Mouse (Mus musculus) thymus, postnatal 4 days (tissue): ENCODE data around the gene Tmem123.

Experiments
- DNase-seq: peaks from one replicate; pipeline ENCODE4 v3.0.0; 2021

The Tmem123 gene

DNA sequence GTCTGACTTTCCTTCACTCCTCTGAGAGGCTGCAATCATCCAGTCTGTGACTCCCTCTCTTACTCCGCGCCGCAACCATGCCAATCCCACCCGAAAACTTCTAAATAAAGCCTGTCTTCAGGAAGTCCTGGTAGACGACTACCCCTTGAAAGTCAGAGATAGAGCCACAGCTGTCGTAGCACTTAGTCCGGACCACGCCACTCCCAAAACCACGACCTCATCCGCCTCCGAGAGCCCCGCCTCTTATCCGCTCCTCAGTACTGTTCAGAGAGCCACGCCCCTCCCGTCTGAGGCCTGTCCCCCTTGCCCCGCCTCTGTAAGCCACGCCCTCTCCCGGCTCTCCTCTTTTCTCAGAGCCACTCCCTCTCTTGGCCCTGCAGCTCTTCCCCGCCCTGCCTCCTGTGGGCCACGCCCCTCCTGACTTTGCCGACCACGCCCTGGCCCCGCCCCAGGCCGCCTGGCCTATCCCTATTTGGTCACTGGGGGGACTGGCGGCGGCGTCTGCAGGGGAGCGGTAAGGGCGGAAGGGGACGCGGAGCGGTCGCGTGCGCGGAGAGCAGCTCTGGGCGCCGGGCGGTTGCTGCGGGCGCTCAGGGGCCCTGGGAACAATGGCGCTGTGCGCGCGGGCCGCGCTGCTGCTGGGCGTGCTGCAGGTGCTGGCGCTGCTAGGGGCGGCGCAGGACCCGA, at the start of gene Tmem123:
TSS of gene Tmem123 (plus strand) at position 428 of the 687 bp plus-strand sequence.
- DNase-seq = peak; percentile 100

DNA sequence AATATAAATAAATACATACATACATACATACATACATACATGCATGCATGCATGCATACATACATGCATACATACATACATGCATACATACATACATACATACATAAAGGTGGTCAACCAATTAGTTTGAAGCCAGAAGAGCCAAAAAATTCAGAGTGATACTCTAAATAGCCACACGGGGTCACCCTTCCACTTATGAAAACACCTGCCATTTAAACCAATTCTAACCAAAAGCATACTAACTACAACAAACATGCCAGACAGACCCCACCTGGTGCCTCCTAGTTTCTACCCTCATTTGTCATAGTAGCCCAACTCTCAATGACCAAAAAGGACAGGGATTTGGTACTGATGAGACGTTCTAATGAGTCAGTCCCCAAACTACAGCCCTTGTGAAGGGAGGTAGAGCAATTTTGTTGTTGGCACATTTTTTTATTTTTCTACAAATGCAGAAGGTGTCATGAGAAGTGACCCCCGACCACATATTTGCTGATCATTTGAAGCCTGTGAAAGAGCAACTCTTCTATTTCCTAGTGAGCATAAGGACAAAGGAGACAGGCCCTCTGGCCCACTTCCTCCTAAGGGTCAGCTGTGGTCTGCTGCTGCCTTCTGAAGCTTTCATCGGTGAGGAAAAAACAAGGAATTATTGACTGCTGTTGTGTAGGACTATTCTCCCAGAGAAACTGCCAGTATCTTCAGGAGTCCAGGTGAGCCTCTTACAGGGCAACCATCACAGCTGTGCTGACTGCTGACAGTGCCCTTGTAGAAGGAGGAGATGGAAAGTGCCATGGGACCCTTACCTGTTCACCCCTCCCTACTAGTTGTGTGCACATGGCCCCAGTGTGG, 49.6 kb upstream of the Tmem123 start:
- DNase-seq = peak; percentile 44

DNA sequence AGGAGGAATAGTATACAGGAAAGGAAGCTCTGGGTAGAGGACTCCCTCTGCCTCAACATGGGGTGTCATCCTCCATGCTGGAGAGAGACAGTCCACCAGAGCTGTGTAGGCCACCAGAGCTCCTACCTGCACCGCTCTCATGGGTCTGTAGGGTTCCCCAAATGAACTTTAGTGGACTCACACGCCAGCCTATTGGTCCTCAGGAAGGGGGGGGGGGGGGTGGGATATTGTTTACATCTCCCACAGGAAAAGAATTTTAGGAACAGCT, 49.0 kb upstream of the Tmem123 start:
- no peak for DNase-seq

DNA sequence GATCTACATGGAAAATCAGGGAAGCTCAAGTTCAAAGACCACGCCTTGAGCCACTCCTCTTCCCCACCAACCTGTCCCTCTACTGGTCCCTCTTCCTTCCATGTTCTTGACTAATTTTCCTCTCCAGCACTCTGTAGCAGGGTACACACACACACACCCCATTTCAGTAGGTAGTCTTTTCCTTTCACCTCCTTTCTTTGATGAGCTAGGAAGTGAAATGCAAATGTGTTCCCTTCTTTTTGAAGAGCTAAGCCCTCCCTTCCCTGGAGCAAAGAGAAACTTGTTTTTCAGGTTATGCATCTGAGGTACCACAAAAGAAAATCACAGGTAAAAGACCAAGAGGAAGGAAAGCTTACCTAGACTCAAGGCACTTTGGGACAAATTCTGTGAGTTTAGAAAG, 42.3 kb upstream of the Tmem123 start:
- DNase-seq = no peak

DNA sequence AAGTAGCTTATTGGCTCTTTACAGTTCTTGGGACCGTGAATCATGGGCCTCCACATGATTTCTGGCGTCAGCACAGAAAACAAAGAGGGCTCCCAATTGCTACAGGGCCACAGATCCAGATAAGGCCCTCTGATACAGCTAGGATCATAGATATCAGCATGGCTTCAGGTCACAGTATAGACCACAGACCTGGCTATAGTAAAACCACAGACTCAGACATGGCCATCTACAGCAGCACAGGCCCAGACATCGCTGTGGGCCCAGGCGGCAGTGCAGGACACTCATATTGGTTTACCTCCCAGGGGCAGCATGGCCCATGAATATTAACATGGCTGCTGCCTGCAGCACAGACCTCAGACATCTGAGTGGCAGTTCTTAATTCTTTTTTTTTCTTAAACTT, 34.8 kb upstream of the Tmem123 start:
- DNase-seq = no peak

DNA sequence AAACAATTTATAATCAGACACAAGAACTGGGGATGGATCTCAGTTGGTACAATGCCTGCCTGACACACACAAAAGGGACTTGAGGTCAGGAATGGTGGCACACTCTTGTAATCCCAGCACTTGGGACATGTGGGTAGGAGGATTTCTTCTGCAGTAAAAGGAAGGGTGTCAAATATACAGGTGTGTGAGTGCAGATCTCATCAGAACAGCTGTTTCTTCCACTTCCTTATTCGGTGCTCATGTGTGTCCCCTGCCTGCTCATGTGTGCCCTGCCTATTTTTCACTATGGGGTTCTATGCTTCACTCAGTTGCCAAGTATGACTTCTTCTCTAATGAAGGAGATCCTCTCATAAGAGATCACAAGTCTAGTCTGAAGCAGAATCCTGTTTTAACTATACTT, 21.1 kb upstream of the Tmem123 start:
- DNase-seq = no peak

DNA sequence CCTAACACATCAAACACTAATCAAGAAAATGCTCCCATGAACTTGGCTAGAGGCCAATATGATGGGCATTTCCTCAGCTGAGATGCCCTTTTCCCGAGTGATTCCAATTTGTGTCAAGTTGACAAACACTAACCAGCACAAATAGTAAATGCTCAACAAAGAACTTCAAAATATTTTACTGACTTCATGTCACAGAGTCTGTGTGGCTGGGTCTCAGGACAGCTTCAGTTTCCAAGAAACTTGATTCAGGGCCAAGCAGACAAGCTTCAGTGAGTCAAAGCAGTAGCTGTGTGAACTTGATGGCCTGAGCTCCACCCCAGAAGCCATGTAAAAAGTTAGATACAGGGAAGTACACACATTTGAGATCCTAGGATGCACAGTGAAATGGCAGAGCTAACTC, 19.7 kb upstream of the Tmem123 start:
- no peak for DNase-seq

DNA sequence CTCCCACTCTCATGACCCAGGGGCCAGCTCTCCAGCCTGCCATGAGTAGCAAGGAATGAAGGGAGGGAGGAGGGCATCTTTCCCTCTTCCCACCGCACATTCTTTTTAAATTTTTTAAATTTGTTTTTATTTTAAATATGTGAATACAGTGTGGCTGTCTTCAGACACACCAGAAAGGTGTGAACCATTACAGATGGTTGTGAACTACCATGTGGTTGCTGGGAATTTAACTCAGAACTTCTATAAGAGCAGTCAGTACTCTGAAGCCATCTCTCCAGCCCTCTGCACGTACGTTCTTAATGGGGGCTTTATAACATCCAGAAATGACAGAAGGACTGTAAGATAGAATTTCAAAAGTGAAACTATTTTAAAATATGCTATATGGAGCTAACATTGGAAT, 15.0 kb upstream of the Tmem123 start:
- no peak for DNase-seq

DNA sequence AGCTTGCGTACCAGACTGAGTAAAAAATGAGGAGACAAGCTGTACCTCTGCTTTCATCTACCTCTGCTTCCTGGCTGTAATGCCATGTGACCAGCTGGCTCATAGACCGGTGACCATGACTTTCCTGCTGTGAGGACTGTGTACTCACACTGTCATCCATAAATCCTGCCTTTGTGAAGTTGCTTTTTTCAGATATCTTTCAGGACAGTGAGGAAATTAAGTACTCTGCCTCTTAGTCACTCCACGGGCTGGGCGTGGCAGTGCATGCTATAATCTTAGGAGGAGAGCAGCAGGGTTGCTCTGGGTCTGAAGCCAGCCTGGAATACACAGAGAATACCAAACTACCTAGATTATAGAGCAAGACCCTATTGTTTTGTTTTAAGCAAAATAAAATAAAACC, 14.3 kb upstream of the Tmem123 start:
- DNase-seq = no peak

DNA sequence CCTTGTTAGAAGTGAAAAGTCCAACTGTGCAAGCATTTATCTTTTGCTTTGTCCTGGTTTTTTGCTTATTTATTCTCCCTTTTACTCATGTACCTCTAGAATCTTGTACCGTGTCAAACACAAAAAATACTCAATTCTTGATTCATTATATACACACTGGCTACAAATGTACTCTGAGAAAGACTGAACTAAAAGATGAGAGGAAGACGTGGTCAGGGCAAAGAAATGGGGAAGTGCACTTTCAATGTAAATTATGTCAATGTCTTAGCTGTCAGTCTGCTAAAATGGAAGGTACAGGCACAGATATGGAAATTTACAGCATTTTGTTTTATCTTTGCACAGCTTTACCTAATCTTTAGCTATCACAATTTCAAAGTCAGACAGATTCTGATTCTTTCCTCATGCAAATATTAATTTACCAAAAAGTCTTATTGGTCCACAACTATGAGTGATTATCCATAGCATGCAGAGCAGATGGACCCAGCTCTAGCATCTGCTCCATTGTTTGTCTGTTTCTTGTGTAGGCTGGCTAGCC, 7.9 kb upstream of the Tmem123 start:
- no peak for DNase-seq

DNA sequence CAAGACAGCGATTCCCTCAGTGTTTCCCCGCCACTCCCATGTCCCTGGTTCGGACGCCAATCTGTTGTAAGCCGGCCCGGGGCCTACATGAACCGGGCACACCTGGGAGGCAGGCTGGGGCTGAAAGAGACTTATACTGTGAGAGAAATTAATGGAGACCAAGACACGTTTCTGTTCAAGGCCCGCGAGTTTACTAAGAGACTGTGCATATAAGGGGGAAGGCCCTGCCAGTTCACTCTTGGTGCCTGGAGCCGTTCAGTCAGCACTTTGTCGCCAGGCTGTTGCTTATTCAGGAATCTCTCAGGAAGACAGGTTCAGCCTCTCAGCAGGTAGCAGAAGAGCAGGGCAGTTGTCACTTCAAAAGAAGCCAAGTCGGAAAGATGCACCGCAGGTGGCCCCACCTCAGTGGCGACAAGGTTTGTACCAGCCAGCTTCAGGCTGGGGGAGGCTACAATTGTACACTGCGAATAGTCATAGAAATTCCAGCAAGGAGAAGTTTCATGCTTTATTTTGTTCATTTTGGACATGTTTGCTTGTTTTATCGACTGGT, 1.9 kb upstream of the Tmem123 start:
- DNase-seq = no peak

DNA sequence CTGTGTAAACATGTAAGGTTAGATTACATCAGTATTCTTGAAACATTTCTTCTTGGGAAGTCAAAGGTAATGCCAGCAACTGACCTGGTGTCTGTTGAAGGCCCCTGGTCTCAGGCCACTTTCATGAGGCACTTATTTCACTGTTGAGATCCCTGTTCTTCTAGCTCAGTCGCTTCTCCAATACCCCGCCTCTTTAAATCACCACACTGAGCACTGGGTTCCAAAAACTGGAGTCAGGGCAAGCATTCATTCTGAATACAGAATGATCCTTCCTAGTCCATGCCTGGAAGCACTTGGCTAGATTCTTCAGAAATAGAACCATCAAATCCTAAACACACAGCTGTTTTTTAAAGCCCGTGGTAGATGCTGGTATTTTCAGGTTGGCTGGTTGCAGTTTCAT, 1.1 kb upstream of the Tmem123 start:
- no peak for DNase-seq

DNA sequence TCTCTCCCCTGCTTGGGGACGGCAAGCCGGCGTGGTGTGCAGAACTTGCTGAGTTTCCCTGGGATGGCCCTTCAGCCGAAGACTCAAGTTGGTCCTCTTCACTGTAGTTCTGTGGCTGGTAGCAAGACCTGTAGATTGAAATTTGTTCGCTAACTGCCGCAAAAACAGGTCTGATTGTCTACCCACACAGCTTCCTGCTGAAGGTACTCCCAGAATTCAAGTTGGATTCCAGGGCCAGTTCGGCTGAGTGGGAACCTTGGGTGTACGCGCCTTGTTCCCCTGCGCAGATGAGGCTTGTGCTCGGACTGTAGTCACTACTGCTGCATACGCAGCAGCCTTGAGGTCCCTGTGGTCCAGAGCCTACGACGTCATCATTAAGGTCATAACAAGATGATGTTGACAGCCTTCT, 626 bp downstream of the Tmem123 start:
- DNase-seq = no peak

DNA sequence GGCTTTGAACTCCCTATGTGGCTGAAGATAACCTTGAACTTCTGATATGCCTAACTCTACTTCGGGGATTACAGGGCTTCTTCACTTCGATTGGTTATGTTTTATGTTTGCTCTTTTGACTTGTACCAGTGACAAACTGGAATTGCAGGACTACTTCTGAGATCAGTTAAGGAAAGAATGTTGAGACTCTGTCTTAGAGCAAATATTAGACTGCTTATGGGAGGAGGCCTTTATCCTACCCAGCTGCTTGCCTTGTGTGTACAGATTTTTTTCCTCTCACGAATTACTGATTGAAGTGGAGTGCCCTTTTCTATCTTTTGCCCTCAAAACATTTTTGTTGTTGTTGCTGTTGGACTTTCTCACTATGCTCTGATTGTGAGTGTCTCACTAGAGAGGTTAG, 1.4 kb downstream of the Tmem123 start:
- no peak for DNase-seq

DNA sequence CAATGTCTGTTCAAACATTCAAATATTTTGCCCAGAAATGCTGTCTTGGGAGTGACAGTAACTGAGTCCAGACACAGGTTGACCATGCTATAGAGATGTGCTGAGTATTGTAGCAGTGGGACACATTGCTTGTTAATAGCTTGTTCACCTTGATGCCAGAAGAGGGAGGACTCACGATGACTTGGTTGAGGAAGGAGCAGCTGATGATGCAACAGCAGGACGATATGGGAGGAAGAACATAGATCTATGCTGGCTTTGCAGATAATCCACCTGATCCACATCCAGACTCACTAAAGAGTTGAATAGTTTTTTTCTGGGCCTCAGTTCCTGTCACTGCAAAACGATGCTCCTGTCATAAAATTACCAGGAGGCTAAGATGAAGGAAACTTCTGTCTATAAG, 2.7 kb downstream of the Tmem123 start:
- no peak for DNase-seq

DNA sequence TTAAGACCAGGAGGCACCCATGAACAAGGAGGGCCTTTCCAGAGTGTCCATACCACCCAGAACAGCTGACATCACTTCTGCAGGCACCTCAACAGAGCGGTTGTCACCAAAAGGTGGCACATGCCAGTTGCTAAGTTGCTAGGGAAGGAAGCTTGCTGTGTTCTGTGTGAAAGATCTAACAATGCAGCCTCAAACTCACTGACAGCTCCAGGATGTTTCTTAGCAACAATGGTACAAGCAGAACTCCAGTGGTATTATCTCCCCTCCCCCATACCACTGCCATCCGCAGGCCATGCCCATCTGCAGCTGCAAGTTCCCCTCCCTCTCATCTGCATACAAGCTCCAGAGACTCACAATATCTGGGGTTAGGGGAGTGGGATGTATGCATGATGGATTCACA, 3.7 kb downstream of the Tmem123 start:
- DNase-seq = peak; percentile 59

DNA sequence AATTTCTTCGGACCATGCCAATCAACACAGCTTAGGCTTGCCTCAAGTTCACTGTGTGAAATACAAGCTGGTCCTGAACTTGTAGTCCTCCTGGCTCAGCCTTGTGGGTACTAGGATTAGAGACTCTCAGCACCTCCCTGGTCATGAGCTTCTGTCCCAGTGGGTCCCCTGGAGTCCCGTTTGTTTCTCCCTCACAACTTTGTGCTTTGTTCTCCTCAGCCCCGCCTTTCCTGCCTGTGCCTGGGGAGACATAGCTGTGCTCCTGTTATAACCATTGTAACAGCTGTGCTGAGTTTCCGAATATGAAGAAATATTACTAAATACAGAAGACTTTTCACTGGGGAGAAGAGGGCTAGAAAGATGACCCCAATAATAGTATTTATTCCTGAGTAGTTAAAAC, 5.2 kb downstream of the Tmem123 start:
- DNase-seq = peak; percentile 41

DNA sequence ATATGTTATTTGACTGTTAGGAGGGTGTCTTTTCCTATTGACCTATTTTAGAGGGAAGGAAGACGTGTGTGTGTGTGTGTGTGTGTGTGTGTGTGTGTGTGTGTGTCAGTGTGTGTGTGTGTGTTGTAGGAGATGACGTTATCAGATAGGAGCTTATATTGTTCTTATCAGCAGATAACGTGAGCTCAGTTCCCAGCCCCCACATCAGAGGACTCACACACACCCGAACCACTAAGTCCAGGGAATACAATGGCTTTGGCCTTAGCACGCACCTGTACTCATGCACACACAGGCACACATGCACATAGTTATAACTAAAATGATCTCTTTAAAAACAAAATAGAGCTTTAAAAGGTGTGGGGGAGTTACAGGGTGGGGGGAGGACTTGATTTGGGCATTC, 5.7 kb downstream of the Tmem123 start:
- no peak for DNase-seq

DNA sequence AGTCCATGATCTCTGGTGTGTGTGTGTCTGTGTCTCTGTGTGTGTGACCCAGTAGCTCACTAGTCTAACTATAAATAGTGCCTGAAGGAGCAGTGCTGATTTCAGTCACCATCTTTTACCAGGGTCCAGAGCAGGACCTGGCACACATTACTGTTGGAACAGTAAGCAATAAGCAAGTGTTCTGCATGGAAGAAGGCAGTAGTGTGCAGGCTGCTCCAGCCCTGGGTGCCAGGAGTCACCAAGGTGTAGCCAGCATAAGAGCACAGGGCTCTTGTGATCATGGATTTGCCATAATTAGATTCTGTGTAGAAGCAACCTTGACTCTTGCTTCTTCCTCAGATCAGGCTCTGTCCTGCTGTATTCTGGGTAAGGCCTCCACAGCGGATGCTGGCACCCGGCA, 8.5 kb downstream of the Tmem123 start:
- DNase-seq = no peak

DNA sequence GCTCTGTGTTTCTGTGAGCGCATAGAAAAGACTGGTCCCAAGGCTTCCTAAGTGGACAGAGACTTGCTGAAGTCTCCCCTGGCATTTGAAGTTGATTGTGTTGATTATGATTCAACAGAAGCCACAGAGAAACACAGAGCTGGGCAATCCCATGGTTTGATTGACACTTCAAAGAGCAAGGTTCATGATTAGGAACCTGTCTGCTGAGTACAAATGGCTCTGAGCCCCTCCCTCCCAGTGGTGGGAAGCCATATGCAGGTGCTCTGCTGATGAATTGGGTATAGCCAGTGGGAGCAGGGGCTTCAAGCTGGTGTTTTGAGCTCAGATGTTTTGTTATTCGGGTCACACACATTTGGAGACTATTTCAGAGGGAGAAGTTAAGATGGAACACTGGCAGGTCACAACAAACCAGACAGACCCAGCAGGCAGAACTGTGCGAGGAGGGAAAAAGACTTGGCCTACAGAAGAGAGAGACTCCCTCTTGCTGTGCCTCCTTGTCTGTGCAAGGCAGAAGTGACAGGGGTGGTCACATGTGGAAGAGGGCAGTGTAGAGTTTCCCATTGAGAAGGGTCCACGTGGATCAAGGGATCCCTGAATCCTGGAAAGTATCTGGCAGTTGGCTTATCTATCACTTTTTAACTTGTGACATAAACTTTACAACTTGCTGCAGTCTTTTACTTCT, 9.1 kb downstream of the Tmem123 start:
- peak; percentile 35 for DNase-seq

DNA sequence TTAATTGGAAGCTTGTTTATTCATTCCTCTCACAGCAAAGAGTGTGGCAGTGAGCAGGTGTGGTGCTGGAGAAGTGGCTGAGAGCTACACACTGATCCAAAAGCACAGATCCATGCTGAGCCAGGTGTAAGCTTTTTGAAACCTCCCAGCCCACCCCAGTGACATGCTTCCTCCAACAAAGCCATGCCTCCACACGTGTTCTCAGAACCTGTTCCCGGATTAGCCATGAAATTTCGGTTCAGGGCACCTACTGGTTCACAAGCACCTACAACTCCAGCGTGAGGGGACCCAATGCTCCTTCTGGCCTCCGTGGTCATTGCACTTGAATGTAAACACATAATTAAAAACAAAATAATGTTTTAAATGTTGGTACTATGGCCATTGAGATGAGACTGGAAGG, 9.8 kb downstream of the Tmem123 start:
- DNase-seq = no peak

DNA sequence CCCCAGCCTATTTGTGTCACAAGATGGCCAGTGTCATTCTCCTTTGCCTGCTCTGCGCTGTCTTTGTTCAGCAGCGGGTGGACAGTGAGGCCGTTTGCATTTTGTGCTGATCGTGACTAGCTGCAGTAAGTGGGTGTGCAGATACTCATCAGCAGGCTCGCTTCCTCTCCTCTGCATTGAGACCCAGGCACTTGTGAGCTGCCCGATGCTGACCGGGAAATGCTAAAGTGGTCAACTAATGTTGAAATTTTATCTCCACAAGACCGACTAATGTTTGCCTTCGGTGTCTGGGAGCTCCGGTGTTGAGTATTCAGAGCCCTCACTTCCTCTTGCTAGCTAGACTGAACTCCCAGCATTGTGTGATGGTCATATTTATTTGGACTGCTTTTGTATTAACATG, 10.7 kb downstream of the Tmem123 start:
- peak; percentile 31 for DNase-seq

DNA sequence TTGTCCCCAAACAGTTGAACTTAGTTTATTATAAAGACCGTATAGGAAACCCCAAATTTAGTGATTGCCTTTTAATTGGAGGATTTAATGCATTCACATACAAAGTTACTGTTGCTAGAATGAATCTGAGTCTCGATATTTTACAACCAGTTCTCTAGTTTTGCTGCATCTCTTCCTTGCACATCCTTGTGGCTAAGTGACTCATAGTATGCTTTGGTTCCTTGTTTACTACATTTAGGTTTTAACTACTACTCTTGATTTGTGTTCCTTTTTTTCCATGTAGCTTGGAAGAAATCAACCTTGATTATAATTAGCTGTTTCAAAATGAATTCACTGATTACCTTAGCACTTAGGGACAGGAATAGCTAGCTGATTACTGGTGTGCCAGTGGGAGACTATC, 11.2 kb downstream of the Tmem123 start:
- DNase-seq = no peak

DNA sequence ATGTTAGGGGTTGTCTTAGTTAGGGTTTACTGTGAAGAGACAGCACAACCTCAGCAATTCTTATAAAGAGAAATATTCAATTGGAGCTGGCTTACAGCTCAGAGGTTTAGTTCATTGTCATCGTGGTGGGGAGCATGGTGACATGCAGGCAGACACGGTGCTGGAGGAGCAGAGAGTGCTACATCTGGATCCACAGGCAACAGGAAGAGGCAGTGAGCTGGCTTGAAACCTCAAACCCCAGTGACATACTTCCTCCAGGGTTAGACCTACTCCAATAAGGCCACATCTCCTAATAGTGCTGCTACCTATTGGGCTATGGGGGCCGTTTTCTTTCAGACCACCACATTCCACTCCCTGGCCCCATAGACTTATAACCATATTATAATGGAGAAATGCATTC, 12.1 kb downstream of the Tmem123 start:
- DNase-seq = peak; percentile 47
